Mouse (Mus musculus): ENCODE measurements around the gene Pip5k1b.

DNA sequence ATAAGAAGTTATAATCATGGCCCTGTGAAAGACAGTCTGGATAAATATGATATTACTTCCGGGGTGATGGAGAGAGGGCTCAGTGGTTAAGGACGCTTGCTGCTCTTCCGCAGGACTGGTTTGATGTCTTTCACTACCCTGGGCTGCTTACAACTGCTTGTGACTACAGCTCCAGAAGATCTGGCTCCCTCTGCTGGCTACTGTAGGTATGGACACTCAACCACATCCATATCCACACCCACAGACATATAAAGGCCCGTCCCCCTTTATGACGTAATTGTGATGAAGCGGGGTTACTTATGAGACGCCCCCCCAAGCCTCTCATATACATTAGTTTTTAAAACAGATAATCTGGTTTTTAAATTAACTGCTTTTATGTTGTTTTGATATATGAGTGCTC lies 290.7 kb downstream of the Pip5k1b start:
- TF ChIP-seq CTCF (conservative IDR thresholded peaks at IDR 0.05; ENCODE audit: low read length), result peak; percentile 77
- TF ChIP-seq NANOG (IDR thresholded peaks at IDR 0.05; ENCODE audit: borderline replicate concordance, low read length), result no peak
- no peak for TF ChIP-seq POU5F1 (IDR thresholded peaks at IDR 0.05; ENCODE audit: borderline replicate concordance, low read length)

All from E14TG2a.4 (cell line).